Mouse (Mus musculus) kidney, postnatal 10 days (tissue): ENCODE measurements at regions not wholly inside any gene's neighbourhood (a gene's known extent, or its start where the extent isn't known, plus 50 kb on each side); places are given as distances from the start of the nearest gene placed in this dataset.

Experiments used
- DNase-seq: peaks from one replicate; pipeline ENCODE4 v3.0.0; 2021; ENCODE audit warnings: mixed read lengths

DNA sequence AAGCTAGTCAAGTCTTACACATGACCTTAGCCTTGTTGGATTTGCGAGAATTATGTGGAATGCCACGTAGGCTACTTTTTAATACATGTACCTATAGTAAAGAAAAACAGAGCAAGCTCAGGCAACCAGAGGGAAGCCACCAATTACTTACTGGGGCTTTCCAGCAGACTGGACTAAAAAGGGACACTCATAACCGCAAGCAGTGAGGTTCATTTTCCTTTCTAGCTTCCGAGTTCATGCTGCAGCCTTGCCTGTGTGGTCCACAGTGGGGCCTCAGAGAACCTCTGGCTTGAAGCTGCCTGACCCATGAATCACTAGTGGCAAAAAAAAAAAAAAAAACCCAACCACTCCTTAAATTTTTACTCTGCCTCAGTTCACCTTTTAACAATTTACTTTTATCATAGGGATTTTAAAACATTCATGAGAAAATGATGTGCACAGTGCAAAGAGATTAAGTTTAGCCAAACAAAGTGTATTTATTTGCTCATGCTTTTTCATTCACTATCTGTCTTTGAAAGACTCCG, 188.6 kb upstream of the 1700066M21Rik start:
- DNase-seq, result no peak

- DNase-seq, result no peak
Measured at GRCm38 (mm10) chr1:57201274-57201673, 176.1 kb upstream of the 1700066M21Rik start.

- DNase-seq, result no peak
Measured at GRCm38 (mm10) chr1:57204331-57204730, 173.1 kb upstream of the 1700066M21Rik start.

DNA sequence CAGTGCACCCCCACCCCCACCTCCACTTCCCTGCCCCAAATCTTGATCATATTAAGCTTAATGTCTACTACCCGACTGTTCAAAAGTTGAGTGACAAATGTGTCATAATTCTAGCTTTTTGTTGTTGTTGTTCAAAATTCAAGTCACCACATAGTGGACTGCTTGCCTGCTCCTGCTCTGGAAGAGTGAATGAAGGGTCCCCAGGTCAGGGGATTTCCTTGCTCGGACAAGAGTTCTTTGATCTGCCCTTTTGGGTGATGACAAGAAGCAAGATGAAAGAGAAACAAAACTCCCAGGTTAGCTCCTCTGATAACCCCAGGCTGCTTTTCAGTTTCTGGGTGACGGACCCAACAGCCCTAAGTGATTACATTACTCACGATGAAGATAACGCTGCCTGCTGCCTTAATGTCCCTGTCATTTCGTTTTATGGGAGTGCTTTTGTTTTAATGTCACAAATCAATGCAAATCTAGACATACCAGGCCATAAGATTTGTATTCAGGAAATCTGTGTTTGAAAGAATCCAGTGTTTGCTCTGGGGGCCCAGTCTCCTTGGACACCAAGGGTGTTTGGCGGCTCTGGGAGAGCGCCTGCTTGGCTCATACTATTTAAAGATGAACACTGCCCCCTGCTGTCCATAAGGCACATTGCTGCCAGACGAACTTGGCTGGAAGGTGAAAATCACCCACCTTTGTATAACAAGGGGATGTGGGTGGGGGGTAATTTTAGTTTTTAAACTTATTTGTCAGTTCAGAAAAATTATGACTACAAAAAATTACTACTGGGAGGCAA, 172.0 kb upstream of the 1700066M21Rik start:
- peak; percentile 77 for DNase-seq

DNA sequence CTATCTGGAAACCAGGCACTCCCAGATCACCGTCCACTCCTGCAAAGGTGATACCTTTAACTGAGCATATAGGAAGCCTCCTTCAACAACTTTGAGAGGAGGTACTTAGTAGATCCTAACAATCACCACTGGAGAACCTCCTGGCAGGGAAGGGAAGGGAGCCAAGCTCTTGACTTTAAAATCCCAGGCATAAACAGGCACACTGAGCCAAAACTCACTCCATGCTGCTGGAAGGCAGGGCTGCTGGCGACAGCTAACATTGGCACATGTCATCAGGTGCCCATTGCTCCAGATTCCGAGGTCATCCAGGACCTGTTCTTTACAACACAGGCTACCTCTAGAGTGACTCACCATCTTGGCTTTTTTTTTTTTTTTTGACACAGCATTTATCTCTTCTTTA, 170.9 kb upstream of the 1700066M21Rik start:
- no peak for DNase-seq

DNA sequence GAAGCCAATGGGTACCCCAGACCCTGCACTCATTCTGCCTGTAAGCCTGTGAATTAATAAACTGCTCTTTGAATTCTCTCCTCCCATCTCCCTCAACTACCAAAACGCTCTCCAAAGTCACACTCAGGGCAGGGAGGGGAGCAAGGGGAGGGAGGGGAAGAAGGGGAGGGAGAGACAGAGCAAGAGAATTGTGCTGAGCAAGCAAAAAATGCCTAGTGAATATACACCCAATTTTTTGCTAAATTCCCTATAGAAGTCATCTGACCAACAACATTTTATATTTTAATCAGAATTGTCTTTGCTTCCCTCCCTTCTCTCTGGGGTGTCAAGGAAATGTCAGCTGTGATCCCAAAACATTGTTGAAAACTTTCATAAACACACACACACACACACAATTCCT, 170.5 kb upstream of the 1700066M21Rik start:
- no peak for DNase-seq

DNA sequence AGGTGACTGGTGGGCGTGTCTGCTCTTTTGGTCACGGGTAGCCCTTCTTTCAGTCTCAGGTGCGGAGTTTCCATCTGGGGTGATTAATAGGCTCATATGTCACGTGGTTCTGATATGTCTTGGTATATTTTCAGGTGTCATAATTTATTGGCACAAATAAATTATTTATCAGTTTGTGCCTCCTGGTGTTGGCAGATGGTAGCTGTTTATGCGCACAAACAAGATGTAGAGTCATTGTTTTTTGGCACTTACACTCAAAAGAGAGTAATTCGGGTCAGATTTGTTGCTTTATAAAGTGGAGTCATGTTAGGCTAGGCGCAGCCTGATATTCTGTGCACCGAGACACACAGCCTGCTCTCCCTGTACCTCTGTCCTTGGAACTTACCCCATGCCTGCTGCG, 169.0 kb upstream of the 1700066M21Rik start:
- DNase-seq, result no peak

DNA sequence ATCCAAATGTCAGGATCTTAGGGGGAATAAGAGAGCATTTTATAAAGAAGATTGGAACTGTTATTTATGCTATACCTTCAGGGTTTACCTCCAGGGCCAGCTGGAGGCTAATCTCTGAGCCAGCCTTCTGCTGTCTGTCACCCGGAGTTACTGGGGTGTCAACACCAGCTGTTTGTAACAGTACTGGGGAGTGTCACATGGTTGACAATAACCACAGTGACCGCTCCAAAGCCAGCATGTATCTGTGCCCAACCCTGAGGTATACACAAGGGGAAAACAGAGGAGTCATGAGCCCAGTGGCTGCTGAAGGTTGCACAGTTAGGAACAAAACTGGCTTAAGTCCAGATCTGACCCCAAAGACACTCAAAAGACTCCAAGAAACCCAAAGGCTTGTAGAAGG, 168.1 kb upstream of the 1700066M21Rik start:
- DNase-seq, result no peak

- DNase-seq, result no peak
Measured at GRCm38 (mm10) chr1:57211046-57211445, 166.4 kb upstream of the 1700066M21Rik start.

DNA sequence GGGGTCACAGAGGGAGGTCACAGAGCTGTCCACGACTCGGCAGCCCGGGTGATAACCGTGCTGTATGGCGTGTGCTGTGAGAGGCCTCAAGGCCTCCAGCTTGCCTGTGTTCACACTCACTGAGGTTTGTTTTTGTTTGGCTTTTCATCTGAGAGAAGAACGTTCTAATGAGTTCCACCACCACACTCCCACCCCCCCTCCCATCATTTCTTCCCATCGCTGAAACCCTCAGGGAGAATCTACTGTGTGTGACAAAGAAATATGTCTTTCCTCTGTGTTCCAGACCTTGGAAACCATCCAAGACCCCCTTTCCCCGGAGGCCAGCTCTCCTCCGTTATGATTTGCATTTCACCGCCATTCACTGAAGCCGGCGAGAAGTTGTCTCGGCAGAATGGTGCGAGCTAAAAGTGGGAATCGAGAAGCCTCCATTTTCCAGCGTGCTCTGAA, 164.0 kb upstream of the 1700066M21Rik start:
- DNase-seq, result no peak

- DNase-seq, result no peak
Measured at GRCm38 (mm10) chr1:57214266-57214665, 163.2 kb upstream of the 1700066M21Rik start.

GRCm38 (mm10) chr1:57217656-57218055, 159.8 kb upstream of the 1700066M21Rik start:
- no peak for DNase-seq

GRCm38 (mm10) chr1:57218127-57218526, 159.3 kb upstream of the 1700066M21Rik start:
- DNase-seq, result no peak

GRCm38 (mm10) chr1:57218616-57219015, 158.8 kb upstream of the 1700066M21Rik start:
- DNase-seq, result no peak

DNA sequence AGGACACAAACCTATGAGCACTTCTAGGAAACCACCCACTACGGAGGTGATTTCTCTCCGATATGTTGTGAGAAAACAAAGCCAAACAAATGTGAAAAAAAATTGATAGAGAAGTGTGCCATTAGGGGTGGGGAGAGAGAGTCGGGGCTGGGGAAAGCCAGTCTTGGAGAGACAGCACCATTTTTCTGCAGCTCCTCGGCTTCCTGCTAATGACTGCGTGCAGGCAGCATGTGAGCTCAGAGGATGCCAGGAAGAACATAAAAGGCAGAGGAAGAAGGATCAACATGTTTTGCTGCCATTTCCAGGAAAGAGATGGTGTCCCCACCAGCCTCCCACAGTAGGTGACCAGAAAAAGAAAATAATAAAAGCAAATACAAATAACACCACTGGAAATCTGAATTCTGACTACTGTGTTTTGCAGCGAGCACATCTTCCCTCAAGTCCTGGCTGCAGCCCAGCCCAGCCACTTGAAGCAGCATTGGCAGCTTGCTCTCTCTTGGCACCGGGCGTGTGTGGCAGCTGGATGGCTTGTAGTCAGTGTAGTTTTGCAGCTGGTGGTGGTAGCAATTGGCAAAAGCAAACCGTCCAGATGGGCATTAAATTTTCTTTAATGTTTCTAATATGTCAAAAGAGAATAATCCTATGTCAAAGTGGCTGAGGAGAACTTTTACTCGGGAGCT, 152.9 kb upstream of the 1700066M21Rik start:
- no peak for DNase-seq

- DNase-seq, result no peak
Measured at GRCm38 (mm10) chr1:57243607-57244408, 133.6 kb upstream of the 1700066M21Rik start.

GRCm38 (mm10) chr1:57259626-57260025, 117.8 kb upstream of the 1700066M21Rik start:
- no peak for DNase-seq

- DNase-seq, result no peak
Measured at GRCm38 (mm10) chr1:57265012-57265760, 112.2 kb upstream of the 1700066M21Rik start.

- peak; percentile 28 for DNase-seq
Measured at GRCm38 (mm10) chr1:57266695-57267094, 110.7 kb upstream of the 1700066M21Rik start.

- DNase-seq, result peak; percentile 6
Measured at GRCm38 (mm10) chr1:57267851-57268250, 109.6 kb upstream of the 1700066M21Rik start.

- DNase-seq, result peak; percentile 82
Measured at GRCm38 (mm10) chr1:57269679-57270354, 107.6 kb upstream of the 1700066M21Rik start.

- DNase-seq, result no peak
Measured at GRCm38 (mm10) chr1:57272593-57272992, 104.8 kb upstream of the 1700066M21Rik start.
